Mouse (Mus musculus): ENCODE measurements around the gene Srgap1. TPM values are rescaled to one million over a fixed set of nuclear protein-coding genes. Genes with fewer than 3 reads are reported as not detected.

Gene Srgap1
- polyA plus RNA-seq, 1 experiment from 2014 or later = 18.7 TPM

GRCm38 (mm10) chr10:122029738-122030137 is 17.4 kb downstream of the Srgap1 start:
- Histone ChIP-seq H3K4me1 (ENCODE audit: control insufficient read depth, insufficient read depth, low read length) (peaks cover 8% of the 10 kb centered on the region), H3K9me3 (ENCODE audit: control insufficient read depth, low read length) (no peaks in the 10 kb centered on the region), H3K4me2 (replicated peaks; ENCODE audit: low read depth, low read length) (peak overlapping the region; percentile 15; the same call in 1 of the 2 replicates), H3K27me3 (ENCODE audit: control insufficient read depth, insufficient read depth, low read length) (no peaks in the 10 kb centered on the region), H3K9ac (ENCODE audit: low read depth, low read length) (no peak overlapping the region), H3K4me3 (ENCODE audit: low read length) (no peak overlapping the region), H3K27ac (ENCODE audit: low read depth, low read length) (0 out of 2 replicates have a peak overlapping the region, but pooled peaks have one; percentile 17), H3K36me3 (ENCODE audit: control insufficient read depth, insufficient read depth, low read length) (no peaks in the 10 kb centered on the region)
- WGBS = 42% methylated on average over 7 of the region's 7 CpGs
- ATAC-seq (ENCODE audit: low FRiP score, low TSS enrichment) = no peak

DNA sequence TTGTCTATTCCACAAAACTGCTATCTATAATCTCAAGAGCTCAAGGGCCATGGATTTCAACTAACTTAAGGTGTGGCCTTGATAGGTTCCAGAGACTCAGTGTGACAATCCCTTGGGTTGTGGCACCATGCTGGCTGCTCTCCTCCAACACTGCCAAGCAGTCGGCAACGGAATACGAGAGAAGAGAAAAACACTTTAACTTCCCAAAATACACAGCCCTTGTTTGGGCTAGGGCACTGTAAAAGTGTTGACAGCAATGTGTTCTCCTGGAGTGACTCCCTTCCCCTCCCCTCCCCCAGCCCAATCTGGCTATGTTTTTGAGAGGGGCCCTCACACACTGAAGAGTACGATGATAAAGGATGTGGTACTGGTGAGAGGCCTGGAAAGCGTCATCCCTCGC is 21.9 kb downstream of the Srgap1 start:
- H3K27ac ChIP-seq (ENCODE audit: low read depth, low read length) = no peak overlapping the region
- H3K4me1 ChIP-seq (ENCODE audit: control insufficient read depth, insufficient read depth, low read length) = peaks cover 8% of the 10 kb centered on the region
- H3K9ac ChIP-seq (ENCODE audit: low read depth, low read length) = no peak overlapping the region
- no peaks in the 10 kb centered on the region for H3K27me3 ChIP-seq (ENCODE audit: control insufficient read depth, insufficient read depth, low read length)
- 88% methylated on average over 6 of the region's 6 CpGs for WGBS
- peaks cover 5% of the 10 kb centered on the region; the same call in 1 of the 2 replicates for H3K9me3 ChIP-seq (ENCODE audit: control insufficient read depth, low read length)
- no peaks in the 10 kb centered on the region for H3K36me3 ChIP-seq (ENCODE audit: control insufficient read depth, insufficient read depth, low read length)
- ATAC-seq (ENCODE audit: low FRiP score, low TSS enrichment) = no peak
- no peak overlapping the region for H3K4me3 ChIP-seq (ENCODE audit: low read length)
- no peak overlapping the region for H3K4me2 ChIP-seq (replicated peaks; ENCODE audit: low read depth, low read length)

DNA sequence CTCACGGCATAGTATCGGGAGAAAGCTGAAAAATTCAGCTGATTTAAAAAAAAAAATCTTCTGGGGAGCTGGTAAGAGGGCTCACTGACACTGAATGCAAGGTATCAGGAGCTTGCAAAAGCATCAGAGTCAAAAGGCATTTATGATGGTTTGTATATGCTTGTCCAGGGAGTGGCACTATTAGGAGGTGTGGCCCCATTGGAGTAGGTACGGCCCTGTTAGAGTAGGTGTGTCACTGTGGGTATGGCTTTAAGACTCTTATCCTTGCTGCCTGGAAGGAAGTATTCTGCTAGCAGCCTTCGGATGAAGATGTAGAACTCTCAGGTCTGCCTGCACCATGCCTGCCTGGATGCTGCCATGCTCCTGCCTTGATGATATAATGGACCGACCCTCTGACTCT is 26.2 kb downstream of the Srgap1 start:
- peaks cover 23% of the 10 kb centered on the region for H3K4me1 ChIP-seq (ENCODE audit: control insufficient read depth, insufficient read depth, low read length)
- no peak overlapping the region for H3K9ac ChIP-seq (ENCODE audit: low read depth, low read length)
- H3K27ac ChIP-seq (ENCODE audit: low read depth, low read length) = no peak overlapping the region
- peaks cover 5% of the 10 kb centered on the region; the same call in 1 of the 2 replicates for H3K9me3 ChIP-seq (ENCODE audit: control insufficient read depth, low read length)
- H3K4me2 ChIP-seq (replicated peaks; ENCODE audit: low read depth, low read length) = no peak overlapping the region
- 91% methylated on average over 5 of the region's 5 CpGs for WGBS
- no peak for ATAC-seq (ENCODE audit: low FRiP score, low TSS enrichment)
- H3K4me3 ChIP-seq (ENCODE audit: low read length) = no peak overlapping the region
- H3K27me3 ChIP-seq (ENCODE audit: control insufficient read depth, insufficient read depth, low read length) = no peaks in the 10 kb centered on the region
- no peaks in the 10 kb centered on the region for H3K36me3 ChIP-seq (ENCODE audit: control insufficient read depth, insufficient read depth, low read length)

GRCm38 (mm10) chr10:122020255-122020654 is 26.9 kb downstream of the Srgap1 start:
- Histone ChIP-seq H3K9me3 (ENCODE audit: control insufficient read depth, low read length) (peaks cover 5% of the 10 kb centered on the region; the same call in 1 of the 2 replicates), H3K4me1 (ENCODE audit: control insufficient read depth, insufficient read depth, low read length) (peaks cover 23% of the 10 kb centered on the region), H3K4me2 (replicated peaks; ENCODE audit: low read depth, low read length) (no peak overlapping the region), H3K36me3 (ENCODE audit: control insufficient read depth, insufficient read depth, low read length) (no peaks in the 10 kb centered on the region), H3K9ac (ENCODE audit: low read depth, low read length) (no peak overlapping the region), H3K27me3 (ENCODE audit: control insufficient read depth, insufficient read depth, low read length) (no peaks in the 10 kb centered on the region), H3K27ac (ENCODE audit: low read depth, low read length) (no peak overlapping the region), H3K4me3 (ENCODE audit: low read length) (no peak overlapping the region)
- 73% methylated on average over 5 of the region's 5 CpGs for WGBS
- ATAC-seq (ENCODE audit: low FRiP score, low TSS enrichment) = no peak

DNA sequence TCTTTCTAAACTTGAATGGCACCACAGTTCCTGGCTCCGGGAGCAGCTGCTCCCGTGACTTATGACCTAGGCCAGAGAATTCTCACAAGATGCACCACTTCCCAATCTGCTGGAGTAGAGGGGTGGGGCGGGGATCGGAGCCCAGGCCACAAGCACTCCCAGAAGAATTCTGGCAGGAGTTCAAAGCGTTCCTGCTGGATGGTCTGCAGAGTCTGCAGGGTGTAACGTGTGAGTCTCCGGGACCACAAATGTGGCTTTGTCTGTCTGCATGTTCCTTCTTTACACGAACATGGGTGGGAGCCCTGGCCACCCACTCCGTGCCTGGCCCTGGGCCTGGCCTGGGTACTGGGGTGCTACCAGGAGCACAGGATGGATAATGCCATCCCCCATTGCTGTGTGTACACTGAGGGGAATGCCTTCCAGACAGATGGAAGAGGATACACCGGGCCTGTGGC is 28.5 kb downstream of the Srgap1 start:
- H3K9ac ChIP-seq (ENCODE audit: low read depth, low read length) = no peak overlapping the region
- no peaks in the 10 kb centered on the region for H3K27me3 ChIP-seq (ENCODE audit: control insufficient read depth, insufficient read depth, low read length)
- no peaks in the 10 kb centered on the region for H3K9me3 ChIP-seq (ENCODE audit: control insufficient read depth, low read length)
- 45% methylated on average over 10 of the region's 10 CpGs for WGBS
- H3K4me2 ChIP-seq (replicated peaks; ENCODE audit: low read depth, low read length) = no peak overlapping the region
- no peaks in the 10 kb centered on the region for H3K36me3 ChIP-seq (ENCODE audit: control insufficient read depth, insufficient read depth, low read length)
- peaks cover 23% of the 10 kb centered on the region for H3K4me1 ChIP-seq (ENCODE audit: control insufficient read depth, insufficient read depth, low read length)
- peak; percentile 63 for ATAC-seq (ENCODE audit: low FRiP score, low TSS enrichment)
- no peak overlapping the region for H3K27ac ChIP-seq (ENCODE audit: low read depth, low read length)
- H3K4me3 ChIP-seq (ENCODE audit: low read length) = no peak overlapping the region

- no peak; the same call in 1 of the 2 replicates for ATAC-seq (ENCODE audit: low FRiP score, low TSS enrichment)
- H3K9me3 ChIP-seq (ENCODE audit: control insufficient read depth, low read length) = no peaks in the 10 kb centered on the region
- H3K27ac ChIP-seq (ENCODE audit: low read depth, low read length) = no peak overlapping the region
- no peaks in the 10 kb centered on the region for H3K36me3 ChIP-seq (ENCODE audit: control insufficient read depth, insufficient read depth, low read length)
- H3K4me1 ChIP-seq (ENCODE audit: control insufficient read depth, insufficient read depth, low read length) = peaks cover 23% of the 10 kb centered on the region
- no peak overlapping the region for H3K4me3 ChIP-seq (ENCODE audit: low read length)
- no peak overlapping the region for H3K9ac ChIP-seq (ENCODE audit: low read depth, low read length)
- WGBS = 69% methylated on average over 8 of the region's 8 CpGs
- no peak overlapping the region for H3K4me2 ChIP-seq (replicated peaks; ENCODE audit: low read depth, low read length)
- no peaks in the 10 kb centered on the region for H3K27me3 ChIP-seq (ENCODE audit: control insufficient read depth, insufficient read depth, low read length)
Observed at GRCm38 (mm10) chr10:122017743-122018142, 29.4 kb downstream of the Srgap1 start.

DNA sequence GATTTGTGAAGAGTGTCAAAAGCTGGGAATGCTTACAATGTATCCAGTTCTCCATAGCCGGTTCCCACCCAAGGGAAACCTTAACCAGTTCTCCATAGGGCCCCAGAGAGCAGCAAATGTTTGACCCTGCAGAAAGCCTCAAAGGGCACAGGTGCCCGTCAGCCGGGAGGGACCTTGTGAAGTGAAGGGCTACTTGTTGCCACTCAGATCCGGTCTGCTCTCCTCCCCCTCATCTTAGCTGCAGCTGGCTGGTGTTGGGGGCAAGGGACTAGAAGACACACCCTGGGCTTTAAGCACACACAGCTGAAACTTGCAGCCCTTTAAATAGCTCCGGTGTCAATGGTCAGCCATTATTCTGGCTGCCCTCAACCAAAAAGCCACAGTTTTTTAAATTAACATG is 30.1 kb downstream of the Srgap1 start:
- WGBS = 37% methylated on average over 5 of the region's 5 CpGs
- ATAC-seq (ENCODE audit: low FRiP score, low TSS enrichment) = peak; percentile 52

DNA sequence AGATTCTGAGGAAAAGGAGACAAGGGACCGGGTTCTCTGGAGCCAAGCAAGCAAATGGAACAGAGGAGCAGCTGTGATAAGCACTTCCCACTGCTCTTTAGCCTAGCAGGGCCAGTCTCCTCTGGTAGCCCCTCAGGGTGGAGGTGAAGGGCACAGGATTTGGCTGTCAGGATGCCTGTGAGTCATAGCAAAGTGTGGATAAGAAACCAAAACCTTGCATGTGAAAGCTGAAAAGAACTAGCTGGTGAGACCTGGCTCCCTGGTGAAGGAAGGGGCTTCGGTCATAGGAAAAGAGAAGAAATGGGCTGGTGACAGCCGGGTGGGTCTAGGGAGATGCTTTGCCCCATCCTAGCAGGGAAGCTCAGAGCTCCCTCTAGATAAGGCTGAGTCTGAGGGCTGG is 30.5 kb downstream of the Srgap1 start:
- no peak overlapping the region for H3K27ac ChIP-seq (ENCODE audit: low read depth, low read length)
- peaks cover 23% of the 10 kb centered on the region for H3K4me1 ChIP-seq (ENCODE audit: control insufficient read depth, insufficient read depth, low read length)
- no peaks in the 10 kb centered on the region for H3K9me3 ChIP-seq (ENCODE audit: control insufficient read depth, low read length)
- no peak overlapping the region for H3K9ac ChIP-seq (ENCODE audit: low read depth, low read length)
- no peak; the same call in 1 of the 2 replicates for ATAC-seq (ENCODE audit: low FRiP score, low TSS enrichment)
- H3K4me3 ChIP-seq (ENCODE audit: low read length) = no peak overlapping the region
- H3K27me3 ChIP-seq (ENCODE audit: control insufficient read depth, insufficient read depth, low read length) = no peaks in the 10 kb centered on the region
- WGBS = 84% methylated on average over 3 of the region's 3 CpGs
- H3K4me2 ChIP-seq (replicated peaks; ENCODE audit: low read depth, low read length) = no peak overlapping the region
- no peaks in the 10 kb centered on the region for H3K36me3 ChIP-seq (ENCODE audit: control insufficient read depth, insufficient read depth, low read length)

More for the DNA sequence above, 30.1 kb downstream of the Srgap1 start:
- H3K4me2 ChIP-seq (replicated peaks; ENCODE audit: low read depth, low read length) = no peak overlapping the region
- H3K27ac ChIP-seq (ENCODE audit: low read depth, low read length) = no peak overlapping the region
- H3K9ac ChIP-seq (ENCODE audit: low read depth, low read length) = no peak overlapping the region
- no peaks in the 10 kb centered on the region for H3K9me3 ChIP-seq (ENCODE audit: control insufficient read depth, low read length)
- H3K27me3 ChIP-seq (ENCODE audit: control insufficient read depth, insufficient read depth, low read length) = no peaks in the 10 kb centered on the region
- H3K36me3 ChIP-seq (ENCODE audit: control insufficient read depth, insufficient read depth, low read length) = no peaks in the 10 kb centered on the region
- H3K4me3 ChIP-seq (ENCODE audit: low read length) = no peak overlapping the region
- H3K4me1 ChIP-seq (ENCODE audit: control insufficient read depth, insufficient read depth, low read length) = peaks cover 23% of the 10 kb centered on the region

DNA sequence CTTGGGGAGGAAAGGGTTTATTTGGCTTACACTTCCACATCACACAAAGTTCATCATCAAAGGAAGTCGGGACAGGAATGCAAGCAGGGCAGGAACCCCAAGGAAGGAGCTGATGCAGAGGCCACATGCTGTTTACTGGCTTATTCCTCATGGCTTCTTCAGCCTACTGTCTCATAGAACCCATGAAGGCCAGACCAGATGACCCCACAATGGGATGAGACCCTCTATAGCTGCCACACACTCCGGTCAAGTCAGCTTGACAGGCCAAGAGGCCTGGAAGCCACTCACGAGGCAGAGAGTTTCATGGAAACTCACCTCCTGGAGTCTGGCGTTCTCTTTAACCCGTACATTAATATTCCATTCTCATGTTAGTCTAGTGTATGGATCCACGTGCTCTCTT is 34.8 kb downstream of the Srgap1 start:
- Histone ChIP-seq H3K27me3 (ENCODE audit: control insufficient read depth, insufficient read depth, low read length) (no peaks in the 10 kb centered on the region), H3K27ac (ENCODE audit: low read depth, low read length) (no peak overlapping the region), H3K9me3 (ENCODE audit: control insufficient read depth, low read length) (no peaks in the 10 kb centered on the region), H3K36me3 (ENCODE audit: control insufficient read depth, insufficient read depth, low read length) (no peaks in the 10 kb centered on the region), H3K4me1 (ENCODE audit: control insufficient read depth, insufficient read depth, low read length) (peaks cover 20% of the 10 kb centered on the region; the same call in 1 of the 2 replicates), H3K4me3 (ENCODE audit: low read length) (no peak overlapping the region), H3K9ac (ENCODE audit: low read depth, low read length) (no peak overlapping the region), H3K4me2 (replicated peaks; ENCODE audit: low read depth, low read length) (no peak overlapping the region)
- no peak for ATAC-seq (ENCODE audit: low FRiP score, low TSS enrichment)
- WGBS = 84% methylated on average over 6 of the region's 6 CpGs

Measured in kidney, embryonic 14.5 days (tissue).